Mouse (Mus musculus) retina, postnatal 7 days (tissue): ENCODE data around the gene 4930595M18Rik.

Source experiments
- DNase-seq: peaks from one replicate; pipeline ENCODE4 v3.0.0-alpha.2; 2012; ENCODE audit warnings: low read depth, low spot score

4930595M18Rik gene

GRCm38 (mm10) chrX:81458021-81458420 lies at the start of gene 4930595M18Rik:
4930595M18Rik (minus strand) TSS chrX:81458121.
- no peak for DNase-seq

DNA sequence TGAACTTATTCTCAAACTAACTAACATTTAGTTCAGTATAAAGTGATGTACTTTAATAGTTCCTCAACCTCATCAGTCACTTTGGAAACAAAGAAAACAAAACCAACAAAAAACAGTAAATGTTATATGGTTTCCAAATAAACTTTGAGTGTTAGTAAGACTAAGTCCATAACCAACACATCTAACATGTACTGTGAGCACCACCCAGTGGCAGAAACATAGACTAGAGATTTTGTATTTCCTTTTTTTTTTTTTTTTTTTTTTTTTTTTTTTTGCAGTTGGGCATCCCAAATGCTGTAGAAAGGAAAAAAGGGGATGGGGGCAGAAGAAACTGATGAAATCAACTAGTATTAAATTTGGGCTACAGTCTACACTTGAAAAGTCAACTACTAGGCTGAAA lies 14.6 kb upstream of the 4930595M18Rik start:
- DNase-seq = peak; percentile 0
